Mouse (Mus musculus) liver, embryonic 14.5 days (tissue): ENCODE measurements around the gene 2200002J24Rik. TPM values are rescaled to one million over a fixed set of nuclear protein-coding genes. Genes with fewer than 3 reads are reported as not detected.

Experiments
- ATAC-seq: fragments of 200-750 bp; cut with Nextera tagmentation; 2 replicates; pipeline ENCODE4 v1.8.0; 2017; ENCODE audit warnings: moderate number of reproducible peaks, mild to moderate bottlenecking, moderate library complexity; ENCODE audit not compliant: insufficient read depth
- DNase-seq, 3 experiments: peaks; one replicate each; pipeline ENCODE4 v3.0.0-alpha.2; 2012 to 2013; ENCODE audit warnings: low read depth in 3 of 3, low spot score in 3 of 3
- H3K27ac ChIP-seq: fragments of 300-500 bp; sonication (generic); 2 replicates; pipeline ENCODE4 v1.5.1; 2014; ENCODE audit warnings: moderate library complexity, mild to moderate bottlenecking, control low read depth, inconsistent platforms
- H3K27me3 ChIP-seq: fragments of 300-500 bp; sonication (generic); 2 replicates; pipeline ENCODE4 v1.6.1; 2014; ENCODE audit warnings: mild to moderate bottlenecking, low read length, moderate library complexity; ENCODE audit not compliant: control insufficient read depth, insufficient read depth
- H3K36me3 ChIP-seq: fragments of 300-500 bp; sonication (generic); replicated peaks from 2 replicates; pipeline ENCODE4 v1.6.1; 2014; ENCODE audit warnings: low read depth; ENCODE audit not compliant: control insufficient read depth, insufficient read depth
- H3K4me1 ChIP-seq, 2 experiments: fragments of 200-500 bp in 1 of 2; fragments of 300-500 bp in 1 of 2; sonication (generic) in 1 of 2; replicated peaks; 2 replicates each; pipeline ENCODE4 v1.6.1; 2012 to 2014; ENCODE audit warnings: antibody characterized with exemption in 1 of 2, inconsistent platforms in 1 of 2, low read length in 1 of 2; ENCODE audit not compliant: control insufficient read depth in 2 of 2, insufficient read depth in 2 of 2
- H3K4me2 ChIP-seq: fragments of 300-500 bp; sonication (generic); 2 replicates; pipeline ENCODE4 v1.6.1; 2014; ENCODE audit warnings: low read depth, mild to moderate bottlenecking, control low read depth, moderate library complexity
- H3K4me3 ChIP-seq, 2 experiments: fragments of 200-500 bp in 1 of 2; fragments of 300-500 bp in 1 of 2; sonication (generic) in 1 of 2; 2 replicates each; pipeline ENCODE4 v1.5.1; 2012 to 2014; ENCODE audit warnings: low read depth in 2 of 2, low read length in 2 of 2, mild to moderate bottlenecking in 2 of 2, control low read depth in 1 of 2, inconsistent platforms in 1 of 2, moderate library complexity in 1 of 2; ENCODE audit not compliant: insufficient read depth in 1 of 2
- H3K9ac ChIP-seq: fragments of 300-500 bp; sonication (generic); replicated peaks from 2 replicates; pipeline ENCODE4 v1.6.1; 2014; ENCODE audit warnings: mild to moderate bottlenecking, control low read depth, moderate library complexity
- H3K9me3 ChIP-seq: fragments of 300-500 bp; sonication (generic); 2 replicates; pipeline ENCODE4 v1.6.1; 2016; ENCODE audit warnings: low read length, mixed read lengths; ENCODE audit not compliant: control insufficient read depth
- CTCF ChIP-seq: IDR thresholded peaks from 2 replicates; pipeline ENCODE4 v1.5.1; 2016; ENCODE audit warnings: antibody characterized with exemption, low read depth, control low read depth
- EP300 ChIP-seq: IDR thresholded peaks from 2 replicates; pipeline ENCODE4 v1.6.1; 2016; ENCODE audit warnings: antibody characterized with exemption, low read depth
- WGBS: fragments of 180-500 bp; shearing (Covaris S2); extraction: QIAGEN DNeasy Blood & Tissue Kit; methylation state at CpG from one replicate; pipeline ENCODE4 v1.1.7; 2014; ENCODE audit not compliant: insufficient replicate concordance; 5-methylcytosine and 5-hydroxymethylcytosine counted together
- polyA plus RNA-seq, 2 experiments: library from polyadenylated mRNA; depleted of rRNA in 1 of 2; stranded (reverse) in 1 of 2; unstranded in 1 of 2; fragments of >200 nt; fragmentation: Nextera tagmentation in 1 of 2; extraction: Ambion mirVana in 1 of 2; gene quantifications; 2 replicates each; pipeline versions ENCODE4 v1.2.1 to v1.2.3; 2012 to 2014

2200002J24Rik gene
- polyA plus RNA-seq, 2 experiments, result 0.32 to 2.0 TPM

DNA sequence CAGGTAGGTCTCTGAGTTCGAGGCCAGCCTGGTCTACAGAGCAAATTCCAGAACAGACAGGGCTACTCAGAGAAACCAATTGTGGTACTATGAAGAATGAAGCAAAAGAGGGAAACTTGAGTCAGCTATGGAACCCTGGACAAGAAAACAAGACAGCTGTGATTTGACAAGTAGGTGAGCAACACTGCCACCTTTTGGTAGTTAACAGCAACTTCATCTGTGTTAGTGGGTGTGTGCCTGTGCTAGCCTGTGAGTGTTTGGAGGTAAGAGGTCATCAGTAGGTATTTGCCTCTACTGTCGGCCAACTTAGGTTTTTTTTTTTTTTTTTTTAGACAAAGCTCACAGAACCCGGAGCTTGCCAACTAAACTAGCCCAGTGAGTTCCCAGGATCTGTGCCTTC is 29.5 kb upstream of the 2200002J24Rik start:
- no peaks in the 10 kb centered on the region for H3K36me3 ChIP-seq
- WGBS, result 23% methylated on average over 3 of the region's 3 CpGs
- H3K4me3 ChIP-seq, result no peak overlapping the region
- H3K9me3 ChIP-seq, result no peaks in the 10 kb centered on the region
- TF ChIP-seq CTCF (peak; percentile 73), EP300 (no peak)
- ATAC-seq, result no peak
- DNase-seq, result peak in 2 of 3 experiments; percentile 38 to 41
- no peak overlapping the region for H3K4me2 ChIP-seq
- H3K4me1 ChIP-seq, result peaks cover 4 to 6% of the 10 kb centered on the region in 2 experiments; a peak in 2 of 4 replicates
- no peak overlapping the region for H3K27ac ChIP-seq
- no peaks in the 10 kb centered on the region for H3K27me3 ChIP-seq
- H3K9ac ChIP-seq, result no peak overlapping the region

DNA sequence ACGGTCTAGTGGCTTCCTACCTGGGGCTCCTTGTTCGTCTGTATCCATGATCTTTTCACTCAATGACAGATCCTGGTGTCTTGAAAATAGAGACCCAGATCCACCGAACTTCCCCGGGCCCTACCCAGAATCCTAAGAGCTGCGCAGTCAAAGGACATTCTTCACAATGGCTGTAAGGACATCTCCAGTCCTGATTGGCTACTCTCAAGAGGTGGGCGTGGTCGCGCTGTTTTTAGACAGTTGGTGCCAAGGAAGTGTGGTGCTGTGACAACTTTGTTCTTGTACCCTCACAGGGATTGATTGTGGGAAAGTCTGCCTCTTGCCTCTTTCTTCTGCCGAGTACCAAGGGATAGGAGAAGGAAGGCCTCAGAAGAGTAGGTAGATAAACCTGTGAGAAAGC is 27.2 kb upstream of the 2200002J24Rik start, which contains the start of gene Pmis2:
Pmis2 (minus strand) TSS at position 126 of the 400 bp plus-strand sequence.
- Histone ChIP-seq H3K9ac (no peak within 1 kb of the TSS), H3K9me3 (no peaks in the 10 kb centered on the region), H3K27ac (no peak within 1 kb of the TSS), H3K27me3 (no peaks in the 10 kb centered on the region), H3K36me3 (no peaks in the 10 kb centered on the region), H3K4me2 (no peak within 1 kb of the TSS), H3K4me1 (no peaks in the 10 kb centered on the region), H3K4me3 (no peak within 1 kb of the TSS)
- no peak for TF ChIP-seq EP300
- no peak for TF ChIP-seq CTCF
- WGBS, result 60% methylated on average over 9 of the region's 9 CpGs
- DNase-seq (no peak), ATAC-seq (no peak)

DNA sequence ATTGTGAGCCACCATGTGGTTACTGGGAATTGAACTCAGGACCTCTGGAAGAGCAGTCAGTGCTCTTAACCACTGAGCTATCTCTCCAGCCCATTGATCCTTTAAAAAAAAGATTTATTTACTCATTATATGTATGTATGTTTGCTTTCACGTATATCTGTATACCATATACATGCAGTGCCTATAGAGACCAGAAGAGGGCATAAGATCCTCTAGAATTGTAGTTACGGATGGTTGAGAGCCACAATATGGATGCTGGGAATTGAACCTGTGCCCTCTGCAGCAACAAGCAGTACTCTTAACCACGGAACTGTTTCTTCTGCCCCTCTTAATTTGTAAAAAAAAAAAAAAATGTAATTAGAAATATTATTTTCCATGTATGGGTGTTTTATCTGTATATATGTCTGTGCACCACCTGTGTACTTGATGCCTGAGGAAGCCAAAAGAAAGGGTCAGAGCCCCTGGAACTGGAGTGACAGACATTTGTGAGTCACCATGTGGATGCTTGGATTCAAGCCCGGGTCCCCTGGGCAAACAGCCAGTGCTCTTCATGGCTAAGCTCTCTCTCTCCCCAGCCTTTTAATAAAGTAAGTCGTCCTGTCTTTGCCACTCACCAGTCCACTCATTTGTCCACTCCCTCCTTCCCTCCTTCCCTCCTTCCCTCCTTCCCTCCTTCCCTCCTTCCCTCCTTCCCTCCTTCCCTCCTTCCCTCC is 20.3 kb upstream of the 2200002J24Rik start:
- ATAC-seq (no peak), DNase-seq (no peak)
- H3K4me3 ChIP-seq, result no peak overlapping the region
- H3K27me3 ChIP-seq, result no peaks in the 10 kb centered on the region
- no peaks in the 10 kb centered on the region for H3K4me1 ChIP-seq
- no peaks in the 10 kb centered on the region for H3K9me3 ChIP-seq
- no peaks in the 10 kb centered on the region for H3K36me3 ChIP-seq
- no peak overlapping the region for H3K9ac ChIP-seq
- no peak overlapping the region for H3K4me2 ChIP-seq
- WGBS, result 54% methylated on average over 5 of the region's 5 CpGs
- TF ChIP-seq EP300 (no peak), CTCF (no peak; the same call in 1 of the 2 replicates)
- H3K27ac ChIP-seq, result no peak overlapping the region

DNA sequence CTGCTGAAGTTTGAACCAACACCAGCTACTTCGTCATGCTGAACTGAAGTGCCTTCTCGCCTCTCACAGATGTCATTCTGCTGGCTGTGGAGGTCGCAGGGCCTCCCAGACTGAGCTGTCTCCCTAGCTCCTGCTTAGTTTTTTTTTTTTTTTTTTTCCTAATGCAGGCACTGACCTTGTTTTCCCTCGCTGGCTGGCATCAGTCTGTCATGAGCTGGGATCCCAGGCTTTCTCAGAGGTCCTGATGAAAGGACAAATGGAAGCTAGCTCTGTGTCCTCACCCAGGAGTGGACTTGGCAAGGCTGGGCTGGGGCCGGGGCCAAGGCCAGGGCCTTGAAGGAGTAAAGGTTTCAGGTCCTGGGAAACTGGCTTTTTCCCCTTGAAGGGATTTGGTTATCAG is 16.8 kb upstream of the 2200002J24Rik start:
- Histone ChIP-seq H3K4me1 (no peaks in the 10 kb centered on the region; a peak in 1 of 4 replicates), H3K36me3 (no peaks in the 10 kb centered on the region), H3K4me3 (no peak overlapping the region), H3K9ac (no peak overlapping the region), H3K27me3 (no peaks in the 10 kb centered on the region), H3K27ac (no peak overlapping the region), H3K4me2 (no peak overlapping the region), H3K9me3 (no peaks in the 10 kb centered on the region)
- DNase-seq (no peak), ATAC-seq (no peak)
- 62% methylated on average over 5 of the region's 5 CpGs for WGBS
- TF ChIP-seq CTCF, result no peak
- TF ChIP-seq EP300, result no peak

DNA sequence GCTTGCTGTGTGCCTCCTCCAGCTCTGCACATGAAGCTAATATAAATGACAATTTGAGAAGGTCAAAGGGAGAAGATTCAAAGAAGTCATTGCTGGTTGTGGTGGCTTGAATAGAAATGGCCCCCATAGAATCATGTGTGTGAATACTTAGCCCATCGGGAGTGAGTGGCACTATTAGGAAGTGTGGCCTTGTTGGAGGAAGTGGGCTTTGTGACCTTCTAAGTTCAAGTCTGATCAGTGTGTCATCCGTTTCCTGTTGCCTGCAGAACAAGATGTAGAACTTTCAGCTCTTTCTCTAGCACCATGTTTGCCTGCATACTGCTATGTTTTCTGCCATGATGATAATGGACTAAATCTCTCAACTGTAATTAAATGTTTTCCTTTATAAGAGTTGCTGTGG is 15.3 kb upstream of the 2200002J24Rik start:
- ATAC-seq (no peak), DNase-seq (no peak)
- H3K4me1 ChIP-seq, result no peaks in the 10 kb centered on the region; a peak in 1 of 4 replicates
- TF ChIP-seq EP300 (no peak), CTCF (no peak)
- no peaks in the 10 kb centered on the region for H3K27me3 ChIP-seq
- H3K4me3 ChIP-seq, result no peak overlapping the region
- H3K9me3 ChIP-seq, result no peaks in the 10 kb centered on the region
- WGBS, result 31% methylated on average over 2 of the region's 2 CpGs
- H3K4me2 ChIP-seq, result no peak overlapping the region
- no peak overlapping the region for H3K27ac ChIP-seq
- no peaks in the 10 kb centered on the region for H3K36me3 ChIP-seq
- no peak overlapping the region for H3K9ac ChIP-seq
